Mouse (Mus musculus): ENCODE data around the gene Arsa. TPM values are rescaled to one million over a fixed set of nuclear protein-coding genes. Genes with fewer than 3 reads are reported as not detected.

The Arsa gene
- polyA plus RNA-seq, 1 experiment from 2014 or later: 21.2 TPM

- H3K27me3 ChIP-seq: no peaks in the 10 kb centered on the region
- H3K36me3 ChIP-seq: peaks cover 44% of the 10 kb centered on the region
- 0% methylated on average over 1 of the region's 1 CpGs for WGBS
- no peaks in the 10 kb centered on the region for H3K9me3 ChIP-seq
- H3K27ac ChIP-seq: peak overlapping the region; percentile 55; the same call in 1 of the 2 replicates
- peak; percentile 47; the same call in 1 of the 2 replicates for ATAC-seq (ENCODE audit: low FRiP score)
- H3K4me2 ChIP-seq: no peak overlapping the region
- peaks cover 13% of the 10 kb centered on the region for H3K4me1 ChIP-seq (replicated peaks)
- H3K4me3 ChIP-seq: no peak overlapping the region
- no peak overlapping the region for H3K9ac ChIP-seq
Measured at GRCm38 (mm10) chr15:89465052-89465451, 12.2 kb downstream of the Arsa start.

- 75% methylated on average over 5 of the region's 5 CpGs for WGBS
- no peak for ATAC-seq (ENCODE audit: low FRiP score)
Measured at GRCm38 (mm10) chr15:89463334-89464235, 13.6 kb downstream of the Arsa start.

GRCm38 (mm10) chr15:89462176-89462575 lies 15.0 kb downstream of the Arsa start:
- no peak for ATAC-seq (ENCODE audit: low FRiP score)
- peaks cover 20% of the 10 kb centered on the region for H3K4me1 ChIP-seq (replicated peaks)
- peaks cover 72% of the 10 kb centered on the region for H3K36me3 ChIP-seq
- H3K27me3 ChIP-seq: no peaks in the 10 kb centered on the region
- no peak overlapping the region for H3K27ac ChIP-seq
- no peaks in the 10 kb centered on the region for H3K9me3 ChIP-seq
- no peak overlapping the region for H3K9ac ChIP-seq
- WGBS: 86% methylated on average over 7 of the region's 7 CpGs
- H3K4me3 ChIP-seq: no peak overlapping the region
- H3K4me2 ChIP-seq: no peak overlapping the region

More at GRCm38 (mm10) chr15:89463334-89464235, 13.6 kb downstream of the Arsa start:
- H3K4me2 ChIP-seq: no peak overlapping the region
- no peak overlapping the region for H3K4me3 ChIP-seq
- H3K4me1 ChIP-seq (replicated peaks): peaks cover 13% of the 10 kb centered on the region
- H3K9me3 ChIP-seq: no peaks in the 10 kb centered on the region
- H3K36me3 ChIP-seq: peaks cover 58% of the 10 kb centered on the region
- no peak overlapping the region for H3K27ac ChIP-seq
- H3K27me3 ChIP-seq: no peaks in the 10 kb centered on the region
- no peak overlapping the region for H3K9ac ChIP-seq

GRCm38 (mm10) chr15:89461321-89461720 lies 15.9 kb downstream of the Arsa start:
- H3K9me3 ChIP-seq: no peaks in the 10 kb centered on the region
- ATAC-seq (ENCODE audit: low FRiP score): no peak
- H3K4me2 ChIP-seq: no peak overlapping the region
- no peak overlapping the region for H3K27ac ChIP-seq
- no peaks in the 10 kb centered on the region for H3K27me3 ChIP-seq
- H3K4me1 ChIP-seq (replicated peaks): peaks cover 29% of the 10 kb centered on the region
- peaks cover 81% of the 10 kb centered on the region for H3K36me3 ChIP-seq
- 88% methylated on average over 15 of the region's 15 CpGs for WGBS
- no peak overlapping the region for H3K4me3 ChIP-seq
- H3K9ac ChIP-seq: no peak overlapping the region

- WGBS: 77% methylated on average over 10 of the region's 10 CpGs
- no peak for ATAC-seq (ENCODE audit: low FRiP score)
- no peaks in the 10 kb centered on the region for H3K9me3 ChIP-seq
- H3K27me3 ChIP-seq: no peaks in the 10 kb centered on the region
- no peak overlapping the region for H3K4me3 ChIP-seq
- peaks cover 82% of the 10 kb centered on the region for H3K36me3 ChIP-seq
- no peak overlapping the region for H3K9ac ChIP-seq
- no peak overlapping the region for H3K27ac ChIP-seq
- H3K4me2 ChIP-seq: no peak overlapping the region
- H3K4me1 ChIP-seq (replicated peaks): peaks cover 37% of the 10 kb centered on the region
Measured at GRCm38 (mm10) chr15:89460298-89460697, 16.9 kb downstream of the Arsa start.

GRCm38 (mm10) chr15:89459821-89460220 lies 17.4 kb downstream of the Arsa start:
- no peaks in the 10 kb centered on the region for H3K27me3 ChIP-seq
- peaks cover 37% of the 10 kb centered on the region for H3K4me1 ChIP-seq (replicated peaks)
- peaks cover 82% of the 10 kb centered on the region for H3K36me3 ChIP-seq
- H3K9ac ChIP-seq: no peak overlapping the region
- WGBS: 93% methylated on average over 7 of the region's 7 CpGs
- H3K9me3 ChIP-seq: no peaks in the 10 kb centered on the region
- H3K4me3 ChIP-seq: no peak overlapping the region
- H3K4me2 ChIP-seq: no peak overlapping the region
- H3K27ac ChIP-seq: no peak overlapping the region
- no peak for ATAC-seq (ENCODE audit: low FRiP score)

- WGBS: 94% methylated on average over 15 of the region's 15 CpGs
- Histone ChIP-seq H3K9ac (no peak overlapping the region), H3K4me2 (no peak overlapping the region), H3K4me3 (no peak overlapping the region), H3K4me1 (replicated peaks) (peaks cover 36% of the 10 kb centered on the region), H3K9me3 (no peaks in the 10 kb centered on the region), H3K27me3 (no peaks in the 10 kb centered on the region), H3K36me3 (peaks cover 76% of the 10 kb centered on the region), H3K27ac (no peak overlapping the region)
- no peak for ATAC-seq (ENCODE audit: low FRiP score)
Measured at GRCm38 (mm10) chr15:89458942-89459341, 18.3 kb downstream of the Arsa start.

- Histone ChIP-seq H3K9ac (peak overlapping the region; percentile 88), H3K4me1 (replicated peaks) (peaks cover 43% of the 10 kb centered on the region), H3K27ac (no peak overlapping the region), H3K27me3 (peaks cover 11% of the 10 kb centered on the region; the same call in 1 of the 2 replicates), H3K4me2 (peak overlapping the region; percentile 87), H3K9me3 (no peaks in the 10 kb centered on the region), H3K36me3 (peaks cover 43% of the 10 kb centered on the region), H3K4me3 (peak overlapping the region; percentile 72)
- no peak for ATAC-seq (ENCODE audit: low FRiP score)
- 74% methylated on average over 6 of the region's 6 CpGs for WGBS
Measured at GRCm38 (mm10) chr15:89455642-89456041, 21.6 kb downstream of the Arsa start.

GRCm38 (mm10) chr15:89454857-89455256 lies 22.4 kb downstream of the Arsa start:
- peaks cover 43% of the 10 kb centered on the region for H3K4me1 ChIP-seq (replicated peaks)
- ATAC-seq (ENCODE audit: low FRiP score): no peak
- 16% methylated on average over 4 of the region's 6 CpGs for WGBS
- H3K4me2 ChIP-seq: peak overlapping the region; percentile 87
- peaks cover 11% of the 10 kb centered on the region; the same call in 1 of the 2 replicates for H3K27me3 ChIP-seq
- peak overlapping the region; percentile 88 for H3K9ac ChIP-seq
- no peaks in the 10 kb centered on the region for H3K9me3 ChIP-seq
- peak overlapping the region; percentile 72 for H3K4me3 ChIP-seq
- H3K36me3 ChIP-seq: peaks cover 36% of the 10 kb centered on the region
- peak overlapping the region; percentile 90 for H3K27ac ChIP-seq

GRCm38 (mm10) chr15:89453865-89454478 lies 23.3 kb downstream of the Arsa start, which contains the start of gene Mapk8ip2:
TSS of gene Mapk8ip2 (plus strand) at chr15:89453913.
- H3K9ac ChIP-seq: peak within 1 kb of the TSS; percentile 88
- peak within 1 kb of the TSS; percentile 90 for H3K27ac ChIP-seq
- under 1% methylated on average over 53 of the region's 53 CpGs for WGBS
- H3K4me3 ChIP-seq: peak within 1 kb of the TSS; percentile 72
- peaks cover 28% of the 10 kb centered on the region for H3K36me3 ChIP-seq
- ATAC-seq (ENCODE audit: low FRiP score): peak; percentile 85
- peaks cover 43% of the 10 kb centered on the region for H3K4me1 ChIP-seq (replicated peaks)
- no peaks in the 10 kb centered on the region for H3K9me3 ChIP-seq
- H3K4me2 ChIP-seq: peak within 1 kb of the TSS; percentile 87
- peaks cover 11% of the 10 kb centered on the region; the same call in 1 of the 2 replicates for H3K27me3 ChIP-seq

GRCm38 (mm10) chr15:89452906-89453864 lies 24.0 kb downstream of the Arsa start:
- peak; percentile 84 for ATAC-seq (ENCODE audit: low FRiP score)
- H3K4me3 ChIP-seq: peak overlapping the region; percentile 72
- peaks cover 20% of the 10 kb centered on the region for H3K36me3 ChIP-seq
- peaks cover 11% of the 10 kb centered on the region; the same call in 1 of the 2 replicates for H3K27me3 ChIP-seq
- WGBS: 4% methylated on average over 24 of the region's 24 CpGs
- H3K4me1 ChIP-seq (replicated peaks): peaks cover 43% of the 10 kb centered on the region
- H3K4me2 ChIP-seq: peak overlapping the region; percentile 87
- peak overlapping the region; percentile 90 for H3K27ac ChIP-seq
- no peaks in the 10 kb centered on the region for H3K9me3 ChIP-seq
- H3K9ac ChIP-seq: peak overlapping the region; percentile 88
